Mouse (Mus musculus): ENCODE data around the gene Tex48. TPM values are rescaled to one million over a fixed set of nuclear protein-coding genes. Genes with fewer than 3 reads are reported as not detected.
A peak's percentile ranks its signal among the peaks of the same experiment; 100 is the strongest.

Gene Tex48
- total and polyA plus RNA-seq, 3 experiments: not detected

- no peak for DNase-seq (ENCODE audit: extremely low read depth)
- Histone ChIP-seq H3K4me2 (ENCODE audit: insufficient read depth, low read depth, poor library complexity, severe bottlenecking) (peak overlapping the region; percentile 73), H3K4me1 (ENCODE audit: control insufficient read depth in 1 of 2, insufficient read depth in 2 of 2) (peaks cover 35 to 72% of the 10 kb centered on the region in 2 experiments), H3K9ac (ENCODE audit: insufficient read depth, low read depth) (peak overlapping the region; percentile 99), H3K27me3 (replicated peaks) (no peaks in the 10 kb centered on the region), H3K9me3 (replicated peaks; ENCODE audit: low read length) (no peaks in the 10 kb centered on the region), H3K79me2 (replicated peaks; ENCODE audit: control insufficient read depth, extremely low read depth, insufficient read depth, poor library complexity, severe bottlenecking) (no peaks in the 10 kb centered on the region), H3K4me3 (replicated peaks in 1 of 3; ENCODE audit: low read depth in 2 of 3, low read length in 2 of 3, poor library complexity in 1 of 3) (peak overlapping the region; percentile 74 to 79 (median 77)), H3K27ac (ENCODE audit: insufficient read depth, low read depth) (no peak overlapping the region; the same call in 1 of the 2 replicates), H3K36me3 (replicated peaks in 1 of 2; ENCODE audit: control insufficient read depth in 1 of 2, insufficient read depth in 1 of 2, low read length in 1 of 2) (peaks cover 9 to 33% of the 10 kb centered on the region in 2 experiments)
- in situ Hi-C loops (cut with MboI; ENCODE audit: low pct_ligation_motif_present, low pct_unique_long_range_greater_than_20kb, low sequenced_read_pairs) (loop anchor here (25.0 kb wide), 1 partner anchor 347 kb away; the partner anchor contains the start of gene Col27a1), dilution Hi-C loops (cut with MboI; ENCODE audit: extremely low pct_ligation_motif_present, extremely low pct_unique_long_range_greater_than_20kb, low sequenced_read_pairs) (no loop called here)
- TF ChIP-seq PAX5 (IDR thresholded peaks at IDR 0.05; ENCODE audit: low read length) (no peak), ZKSCAN1 (IDR thresholded peaks at IDR 0.05; ENCODE audit: borderline replicate concordance, low read depth, low read length) (no peak), USF2 (conservative IDR thresholded peaks at IDR 0.05; ENCODE audit: low read depth, low read length) (no peak), POLR2A (IDR thresholded peaks at IDR 0.05; ENCODE audit: low read depth, low read length) (no peak), TBP (conservative IDR thresholded peaks at IDR 0.05; ENCODE audit: low read depth, low read length) (no peak), CTCF (conservative IDR thresholded peaks at IDR 0.05 in 1 of 2, IDR thresholded peaks at IDR 0.05 in 1 of 2; ENCODE audit: low read depth in 2 of 2, low read length in 2 of 2) (no peak)
These were observed 63.0 kb downstream of the Tex48 start for GRCm38 (mm10) chr4:63559127-63559697.

- no peaks in the 10 kb centered on the region for H3K9me3 ChIP-seq (replicated peaks; ENCODE audit: low read length)
- peak; percentile 56 for DNase-seq (ENCODE audit: extremely low read depth)
- H3K27me3 ChIP-seq (replicated peaks): no peaks in the 10 kb centered on the region
- peak within 1 kb of the TSS; percentile 99 for H3K9ac ChIP-seq (ENCODE audit: insufficient read depth, low read depth)
- peak within 1 kb of the TSS; percentile 74 to 79 (median 77) for H3K4me3 ChIP-seq (replicated peaks in 1 of 3; ENCODE audit: low read depth in 2 of 3, low read length in 2 of 3, poor library complexity in 1 of 3)
- no peaks in the 10 kb centered on the region for H3K79me2 ChIP-seq (replicated peaks; ENCODE audit: control insufficient read depth, extremely low read depth, insufficient read depth, poor library complexity, severe bottlenecking)
- H3K4me2 ChIP-seq (ENCODE audit: insufficient read depth, low read depth, poor library complexity, severe bottlenecking): peak within 1 kb of the TSS; percentile 77
- peaks cover 10 to 31% of the 10 kb centered on the region in 2 experiments for H3K36me3 ChIP-seq (replicated peaks in 1 of 2; ENCODE audit: control insufficient read depth in 1 of 2, insufficient read depth in 1 of 2, low read length in 1 of 2)
- in situ Hi-C loops (cut with MboI; ENCODE audit: low pct_ligation_motif_present, low pct_unique_long_range_greater_than_20kb, low sequenced_read_pairs): loop anchor here (25.0 kb wide), 1 partner anchor 346 kb away; the partner anchor contains the start of gene Col27a1
- peak within 1 kb of the TSS; percentile 35; the same call in 1 of the 2 replicates for H3K27ac ChIP-seq (ENCODE audit: insufficient read depth, low read depth)
- peaks cover 35 to 69% of the 10 kb centered on the region in 2 experiments for H3K4me1 ChIP-seq (ENCODE audit: control insufficient read depth in 1 of 2, insufficient read depth in 2 of 2)
- dilution Hi-C loops (cut with MboI; ENCODE audit: extremely low pct_ligation_motif_present, extremely low pct_unique_long_range_greater_than_20kb, low sequenced_read_pairs): no loop called here
- peak; percentile 74 for TF ChIP-seq NELFE (IDR thresholded peaks at IDR 0.05; ENCODE audit: low read depth, low read length)
- no peak for TF ChIP-seq ZNF384 (IDR thresholded peaks at IDR 0.05; ENCODE audit: low read depth, low read length)
- no peak for TF ChIP-seq RCOR1 (conservative IDR thresholded peaks at IDR 0.05; ENCODE audit: low read depth, low read length)
- no peak for TF ChIP-seq MEF2A (IDR thresholded peaks at IDR 0.05; ENCODE audit: borderline replicate concordance, low read depth, low read length)
- no peak for TF ChIP-seq RAD21 (IDR thresholded peaks at IDR 0.05; ENCODE audit: low read depth, low read length)
- no peak for TF ChIP-seq JUN (IDR thresholded peaks at IDR 0.05; ENCODE audit: insufficient read depth, low read depth, low read length)
- no peak for TF ChIP-seq JUND (conservative IDR thresholded peaks at IDR 0.05; ENCODE audit: low read depth, low read length)
- TF ChIP-seq GABPA (IDR thresholded peaks at IDR 0.05; ENCODE audit: insufficient replicate concordance, low read depth, low read length): no peak
- no peak for TF ChIP-seq MAFK (IDR thresholded peaks at IDR 0.05; ENCODE audit: insufficient replicate concordance, low read length)
- no peak for TF ChIP-seq ZC3H11A (IDR thresholded peaks at IDR 0.05; ENCODE audit: low read depth, low read length)
- TF ChIP-seq TBP (conservative IDR thresholded peaks at IDR 0.05; ENCODE audit: low read depth, low read length): no peak
- peak; percentile 90 for TF ChIP-seq MXI1 (IDR thresholded peaks at IDR 0.05; ENCODE audit: low read depth, low read length)
- TF ChIP-seq E2F4 (IDR thresholded peaks at IDR 0.05; ENCODE audit: insufficient replicate concordance, low read depth, low read length): no peak
- TF ChIP-seq TCF12 (IDR thresholded peaks at IDR 0.05; ENCODE audit: low read depth, low read length): peak; percentile 71; the same call in 1 of the 2 replicates
- TF ChIP-seq USF1 (IDR thresholded peaks at IDR 0.05; ENCODE audit: low read depth, low read length): no peak
- no peak for TF ChIP-seq IRF4 (IDR thresholded peaks at IDR 0.05; ENCODE audit: low read depth, low read length)
- TF ChIP-seq POLR2A (IDR thresholded peaks at IDR 0.05; ENCODE audit: low read depth, low read length): peak; percentile 74; the same call in 1 of the 2 replicates
- TF ChIP-seq SIN3A (IDR thresholded peaks at IDR 0.05; ENCODE audit: low read length): no peak; the same call in 1 of the 2 replicates
- TF ChIP-seq ZMIZ1 (IDR thresholded peaks at IDR 0.05; ENCODE audit: low read depth, low read length): no peak; the same call in 1 of the 2 replicates
- TF ChIP-seq HCFC1 (IDR thresholded peaks at IDR 0.05; ENCODE audit: low read depth, low read length): peak; percentile 55
- TF ChIP-seq POLR2AphosphoS2 (IDR thresholded peaks at IDR 0.05; ENCODE audit: low read depth, low read length): no peak
- TF ChIP-seq CTCF (conservative IDR thresholded peaks at IDR 0.05 in 1 of 2, IDR thresholded peaks at IDR 0.05 in 1 of 2; ENCODE audit: low read depth in 2 of 2, low read length in 2 of 2): peak in 1 of 2 experiments; percentile 22; a peak in 1 of 4 replicates
- peak; percentile 78 for TF ChIP-seq NRF1 (IDR thresholded peaks at IDR 0.05; ENCODE audit: low read depth, low read length)
- no peak for TF ChIP-seq USF2 (conservative IDR thresholded peaks at IDR 0.05; ENCODE audit: low read depth, low read length)
- no peak for TF ChIP-seq CHD1 (IDR thresholded peaks at IDR 0.05; ENCODE audit: low read depth, low read length)
- no peak for TF ChIP-seq ETS1 (conservative IDR thresholded peaks at IDR 0.05; ENCODE audit: low read depth, low read length)
- TF ChIP-seq MAX (IDR thresholded peaks at IDR 0.05; ENCODE audit: low read length): peak; percentile 93
These were observed 63.7 kb downstream of the Tex48 start, which contains the start of gene Tmem268 for GRCm38 (mm10) chr4:63558407-63559081. Tmem268 (plus strand) TSS chr4:63558781.

Measured in CH12.LX (cell line).